Mouse (Mus musculus) CD4-positive, CD25-positive, alpha-beta regulatory T cell, adult 4 months (primary cell): ENCODE data around the gene Maged2. TPM values are rescaled to one million over a fixed set of nuclear protein-coding genes. Genes with fewer than 3 reads are reported as not detected.
"Not testable (repeated sequence)": the region's sequence is repeated elsewhere in the genome, so short reads cannot be mapped to it uniquely, and the experiment has no call there.

Experiments used
- ATAC-seq: one replicate; pipeline ENCODE4 v1.8.0; 2017
- polyA plus RNA-seq, 2 experiments: library from polyadenylated mRNA; unstranded; fragments of 100-300 nt; shearing (Covaris generic); gene quantifications; one replicate each; pipeline ENCODE4 v1.2.1; 2017

The Maged2 gene
- polyA plus RNA-seq = 10 to 100 TPM; 23.0 to 40.4 TPM

- ATAC-seq = no peak
These were observed at the start of gene Maged2 for GRCm38 (mm10) chrX:150814139-150814469. Gene Maged2 (minus strand): TSS chrX:150814345.

DNA sequence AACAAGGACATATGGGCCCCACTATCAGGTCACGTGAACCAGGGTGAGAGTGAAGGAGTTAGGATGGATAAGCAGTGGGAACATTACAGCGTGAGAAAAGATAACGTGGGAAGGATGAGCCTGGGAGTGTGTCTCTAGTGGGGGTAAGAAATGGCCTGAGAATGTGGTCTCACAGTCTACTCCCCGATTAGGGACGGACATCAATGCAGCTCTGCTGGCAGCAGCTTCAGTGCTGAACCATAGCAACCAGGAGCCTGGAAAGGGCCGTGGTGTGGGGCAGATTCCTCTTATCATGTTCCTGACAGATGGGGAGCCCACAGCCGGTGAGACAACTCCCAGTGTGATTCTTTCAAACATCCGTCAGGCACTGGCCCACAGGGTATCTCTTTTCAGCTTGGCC, 34.1 kb upstream of the Maged2 start:
- no peak for ATAC-seq

DNA sequence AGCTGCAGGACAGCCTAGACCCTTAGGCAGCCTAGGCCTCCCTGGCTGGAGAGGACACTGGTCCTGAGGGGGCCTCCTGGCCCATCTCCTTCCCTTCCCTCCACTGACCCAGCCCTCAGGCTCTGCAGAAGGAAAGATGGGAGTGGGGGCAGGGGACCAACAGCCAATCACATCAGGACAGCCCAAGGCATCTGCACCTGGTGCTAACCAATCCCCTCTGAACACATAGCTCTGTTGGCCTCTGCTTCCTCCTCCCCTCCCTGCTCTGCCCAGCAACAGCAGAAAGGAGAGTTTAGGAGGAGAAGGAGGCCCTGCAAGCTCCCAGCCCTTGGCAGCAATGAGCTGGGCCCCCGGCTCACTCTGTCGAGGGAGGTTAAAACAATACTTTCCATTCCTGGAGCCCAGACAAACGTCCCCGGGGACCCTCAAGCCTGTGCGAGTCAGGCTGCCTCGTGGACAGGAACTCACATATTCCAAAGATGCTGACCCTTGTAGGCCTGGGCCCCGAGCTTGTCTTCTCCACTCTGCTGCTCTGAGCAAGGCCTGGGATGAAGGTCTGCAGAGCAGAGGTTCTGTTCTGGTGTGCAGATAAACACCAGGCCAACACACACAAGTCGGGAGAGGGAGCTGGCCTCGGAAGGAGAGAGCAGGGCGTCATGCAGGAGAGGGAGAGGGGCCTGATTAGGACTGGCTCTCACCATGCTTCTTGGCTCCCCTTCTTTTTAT, 31.5 kb upstream of the Maged2 start:
- not testable (repeated sequence) for ATAC-seq

DNA sequence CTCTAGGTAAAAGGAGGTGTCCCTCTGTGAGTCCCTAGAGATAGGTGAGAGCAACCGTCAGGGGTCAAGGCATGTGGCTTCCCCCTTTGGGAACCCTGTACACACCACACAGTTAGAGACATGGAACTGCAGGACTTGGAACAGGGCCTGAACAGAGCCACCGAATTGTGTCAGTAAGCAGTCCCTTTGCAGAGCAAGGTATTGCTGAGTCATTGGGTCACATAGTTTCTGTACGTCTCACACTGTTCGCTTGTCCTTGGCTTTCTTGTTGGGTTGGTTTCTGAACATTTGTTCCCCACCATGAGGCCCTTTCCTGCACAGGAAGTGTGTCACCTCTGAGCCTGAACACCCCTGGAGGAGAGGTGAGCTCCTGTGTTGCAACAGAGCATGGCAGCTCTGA, 29.1 kb upstream of the Maged2 start:
- not testable (repeated sequence) for ATAC-seq

GRCm38 (mm10) chrX:150830297-150830696, 16.2 kb upstream of the Maged2 start:
- ATAC-seq = no peak

GRCm38 (mm10) chrX:150817278-150817677, 3.1 kb upstream of the Maged2 start:
- ATAC-seq = peak; percentile 82

GRCm38 (mm10) chrX:150815601-150816000, 1.5 kb upstream of the Maged2 start:
- no peak for ATAC-seq

GRCm38 (mm10) chrX:150813464-150814138, 544 bp downstream of the Maged2 start:
- peak; percentile 4 for ATAC-seq

DNA sequence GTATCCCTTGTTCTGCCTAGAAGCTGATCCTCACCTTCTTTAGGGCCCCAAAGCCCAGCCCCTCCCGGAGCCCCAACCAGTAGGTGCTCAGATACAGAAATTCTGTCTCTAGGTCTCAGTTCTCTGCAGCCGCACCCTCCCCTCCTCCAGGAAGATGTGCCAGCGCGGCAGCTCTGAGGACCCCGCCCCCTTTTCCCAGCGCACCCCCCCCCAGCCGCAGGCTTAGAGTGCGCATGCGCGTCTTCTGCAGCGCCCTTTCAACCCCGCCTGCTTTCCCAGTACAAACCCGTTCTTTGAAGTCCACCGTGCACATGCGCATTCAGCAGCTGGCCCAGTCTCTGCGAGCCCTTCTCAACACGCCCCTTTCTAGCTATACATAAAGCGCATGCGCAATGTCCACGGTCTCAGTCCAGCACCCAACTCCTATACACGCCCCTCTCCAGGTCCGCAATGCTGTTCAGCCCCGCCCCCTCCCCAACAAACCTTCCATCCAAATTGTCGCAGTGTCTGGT, 1.3 kb downstream of the Maged2 start:
- ATAC-seq = peak; percentile 84

- not testable (repeated sequence) for ATAC-seq
These were observed 13.2 kb downstream of the Maged2 start for GRCm38 (mm10) chrX:150800987-150801386.

GRCm38 (mm10) chrX:150798493-150799177, 15.5 kb downstream of the Maged2 start:
- not testable (repeated sequence) for ATAC-seq

Other genes with a start within 250 kb of the Maged2 start
- 10 to 100 TPM in 1 of 2 experiments, 1 to 10 TPM in 1; 5.6 to 10.3 TPM for gene Pfkfb1, start 226.1 kb downstream of the Maged2 start, polyA plus RNA-seq
- gene Apex2, start 224.5 kb downstream of the Maged2 start, polyA plus RNA-seq = 10 to 100 TPM; 16.5 to 19.0 TPM
- gene Tro, start 156.8 kb downstream of the Maged2 start, polyA plus RNA-seq = under 1 TPM in 1 of 2 experiments, not detected in 1; 0.19 TPM
- gene Gnl3l, start 203.0 kb upstream of the Maged2 start, polyA plus RNA-seq = 10 to 100 TPM; 21.3 to 31.7 TPM
- gene Fgd1, start 231.8 kb upstream of the Maged2 start, polyA plus RNA-seq = not detected